Mouse (Mus musculus): Measurements from ENCODE around the gene Myo18b. TPM values are rescaled to one million over a fixed set of nuclear protein-coding genes. Genes with fewer than 3 reads are reported as not detected.

The Myo18b gene
- polyA plus RNA-seq, 1 experiment from 2014 or later, result 0.19 TPM

DNA sequence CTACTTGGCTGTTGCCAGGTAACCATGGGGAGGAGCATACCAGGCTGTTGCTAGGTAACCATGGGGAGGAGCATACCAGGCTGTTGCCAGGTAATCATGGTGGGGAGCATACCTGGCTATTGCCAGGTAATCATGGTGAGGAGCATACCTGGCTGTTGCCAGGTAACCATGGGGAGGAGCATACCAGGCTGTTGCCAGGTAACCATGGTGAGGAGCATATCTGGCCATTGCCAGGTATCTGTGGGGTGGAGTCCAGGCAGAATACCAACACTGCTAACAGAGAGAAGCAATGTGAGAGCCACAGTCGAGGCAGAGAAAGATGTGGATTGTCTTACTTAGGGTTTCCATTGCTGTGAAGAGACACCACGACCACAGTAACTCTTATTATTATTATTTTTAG lies 250.6 kb downstream of the Myo18b start:
- Histone ChIP-seq H3K27me3 (replicated peaks; ENCODE audit: low read depth, poor library complexity, severe bottlenecking) (peaks cover 22% of the 10 kb centered on the region), H3K36me3 (replicated peaks) (0 out of 2 replicates have a peak, but pooled peaks cover 2% of the 10 kb centered on the region)
- WGBS, result 91% methylated on average over 2 of the region's 2 CpGs

DNA sequence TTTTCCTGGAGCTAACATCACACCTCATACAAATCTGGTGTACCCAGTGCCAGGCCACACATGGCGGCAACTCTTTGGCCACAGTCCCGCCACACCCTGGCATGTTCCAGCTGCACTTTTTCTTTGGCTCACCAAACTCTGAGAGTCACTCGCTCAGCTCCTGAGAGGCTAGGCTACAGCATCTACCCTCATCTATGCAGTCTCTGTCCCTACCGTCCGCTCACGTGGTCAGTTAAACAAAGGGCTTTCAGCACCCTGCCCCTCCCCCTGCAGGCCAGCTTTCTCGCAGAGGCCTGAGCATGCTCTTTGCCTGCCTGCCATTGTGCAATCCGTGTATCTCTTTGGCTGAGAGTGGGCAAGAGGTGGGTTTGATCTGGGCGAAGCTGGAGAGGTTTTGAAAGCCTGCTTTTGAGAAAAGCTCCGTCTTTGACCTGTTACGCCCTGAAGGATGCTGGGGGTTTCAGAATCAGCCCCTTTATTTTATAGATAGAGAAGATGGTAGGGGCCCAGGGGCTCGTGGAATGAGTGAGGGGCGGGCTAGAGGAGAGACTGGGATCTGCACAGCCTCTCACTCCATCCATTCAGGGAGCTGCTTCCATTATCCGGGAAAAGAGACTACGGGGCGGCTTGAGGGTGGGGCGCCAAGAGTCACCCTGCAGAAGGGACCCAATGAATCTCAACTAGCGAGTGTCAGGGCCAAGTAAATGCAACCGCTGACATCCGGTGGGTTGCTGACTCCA lies 252.5 kb downstream of the Myo18b start:
- peak overlapping the region; percentile 16 for H3K4me3 ChIP-seq
- 36% methylated on average over 20 of the region's 20 CpGs for WGBS
- peak; percentile 79 for DNase-seq (ENCODE audit: low spot score)
- 0 out of 2 replicates have a peak, but pooled peaks cover 2% of the 10 kb centered on the region for H3K9me3 ChIP-seq
- H3K36me3 ChIP-seq (replicated peaks), result 0 out of 2 replicates have a peak, but pooled peaks cover 2% of the 10 kb centered on the region
- peak overlapping the region; percentile 83 for H3K27ac ChIP-seq (replicated peaks)
- peaks cover 27% of the 10 kb centered on the region for H3K4me1 ChIP-seq
- peaks cover 26% of the 10 kb centered on the region for H3K27me3 ChIP-seq (replicated peaks; ENCODE audit: low read depth, poor library complexity, severe bottlenecking)

More for the DNA sequence above, 250.6 kb downstream of the Myo18b start:
- H3K27ac ChIP-seq (replicated peaks), result no peak overlapping the region
- no peak overlapping the region for H3K4me3 ChIP-seq
- DNase-seq (ENCODE audit: low spot score), result no peak
- peaks cover 26% of the 10 kb centered on the region for H3K4me1 ChIP-seq
- H3K9me3 ChIP-seq, result 0 out of 2 replicates have a peak, but pooled peaks cover 2% of the 10 kb centered on the region

GRCm38 (mm10) chr5:112642731-112643130 lies 253.4 kb downstream of the Myo18b start:
- Histone ChIP-seq H3K36me3 (replicated peaks) (0 out of 2 replicates have a peak, but pooled peaks cover 2% of the 10 kb centered on the region), H3K4me3 (no peak overlapping the region), H3K27ac (replicated peaks) (no peak overlapping the region), H3K27me3 (replicated peaks; ENCODE audit: low read depth, poor library complexity, severe bottlenecking) (peaks cover 26% of the 10 kb centered on the region), H3K4me1 (peaks cover 27% of the 10 kb centered on the region), H3K9me3 (no peaks in the 10 kb centered on the region)
- DNase-seq (ENCODE audit: low spot score), result peak; percentile 55
- WGBS, result 64% methylated on average over 10 of the region's 10 CpGs

GRCm38 (mm10) chr5:112641770-112642169 lies 254.4 kb downstream of the Myo18b start:
- no peak overlapping the region for H3K4me3 ChIP-seq
- no peak overlapping the region for H3K27ac ChIP-seq (replicated peaks)
- H3K9me3 ChIP-seq, result no peaks in the 10 kb centered on the region
- peaks cover 34% of the 10 kb centered on the region for H3K27me3 ChIP-seq (replicated peaks; ENCODE audit: low read depth, poor library complexity, severe bottlenecking)
- H3K4me1 ChIP-seq, result peaks cover 27% of the 10 kb centered on the region
- DNase-seq (ENCODE audit: low spot score), result no peak
- 0 out of 2 replicates have a peak, but pooled peaks cover 2% of the 10 kb centered on the region for H3K36me3 ChIP-seq (replicated peaks)

- Histone ChIP-seq H3K27me3 (replicated peaks; ENCODE audit: low read depth, poor library complexity, severe bottlenecking) (peaks cover 35% of the 10 kb centered on the region), H3K9me3 (no peaks in the 10 kb centered on the region), H3K36me3 (replicated peaks) (0 out of 2 replicates have a peak, but pooled peaks cover 2% of the 10 kb centered on the region), H3K4me1 (peaks cover 27% of the 10 kb centered on the region), H3K27ac (replicated peaks) (peak overlapping the region; percentile 40; the same call in 1 of the 2 replicates), H3K4me3 (peak overlapping the region; percentile 38)
- DNase-seq (ENCODE audit: low spot score), result no peak
- WGBS, result 10% methylated on average over 20 of the region's 20 CpGs
Measured at GRCm38 (mm10) chr5:112641131-112641530, 255.0 kb downstream of the Myo18b start.

- peak; percentile 62 for DNase-seq (ENCODE audit: low spot score)
- Histone ChIP-seq H3K36me3 (replicated peaks) (0 out of 2 replicates have a peak, but pooled peaks cover 2% of the 10 kb centered on the region), H3K4me1 (peaks cover 27% of the 10 kb centered on the region), H3K27ac (replicated peaks) (peak overlapping the region; percentile 40; the same call in 1 of the 2 replicates), H3K9me3 (no peaks in the 10 kb centered on the region), H3K4me3 (peak overlapping the region; percentile 38), H3K27me3 (replicated peaks; ENCODE audit: low read depth, poor library complexity, severe bottlenecking) (peaks cover 35% of the 10 kb centered on the region)
- 16% methylated on average over 13 of the region's 13 CpGs for WGBS
Measured at GRCm38 (mm10) chr5:112640651-112641050, 255.5 kb downstream of the Myo18b start.

Other genes with a start within 250 kb of the Myo18b start
- gene Grk3, start 119.4 kb upstream of the Myo18b start, polyA plus RNA-seq (2016; fragmentation: Nextera tagmentation; extraction: Ambion mirVana), result 5.9 and 6.0 TPM in 2 replicates
- gene Crybb2, start 173.8 kb upstream of the Myo18b start, polyA plus RNA-seq (2016; fragmentation: Nextera tagmentation; extraction: Ambion mirVana), result not detected in 2 replicates
- gene Crybb3, start 185.2 kb upstream of the Myo18b start, polyA plus RNA-seq (2016; fragmentation: Nextera tagmentation; extraction: Ambion mirVana), result 0.97 and 1.0 TPM in 2 replicates